Mouse (Mus musculus) splenic B cell, adult 2 months (primary cell): Measurements from ENCODE around the gene Hsd3b1.
"Not testable (repeated sequence)": the region's sequence is repeated elsewhere in the genome, so short reads cannot be mapped to it uniquely, and the experiment has no call there.

Experiments
- DNase-seq: peaks from one replicate; pipeline ENCODE4 v3.0.0-alpha.2; 2011; ENCODE audit warnings: low read depth, low spot score
- H3K27me3 ChIP-seq: 2 replicates; pipeline ENCODE4 v1.6.1; 2012; ENCODE audit warnings: mild to moderate bottlenecking, low read length, moderate library complexity, mixed read lengths; ENCODE audit not compliant: control insufficient read depth, poor library complexity, insufficient read depth, severe bottlenecking
- H3K36me3 ChIP-seq: 2 replicates; pipeline ENCODE4 v1.6.1; 2012; ENCODE audit warnings: mild to moderate bottlenecking, low read length, moderate library complexity, mixed read lengths; ENCODE audit not compliant: control insufficient read depth, poor library complexity, insufficient read depth, severe bottlenecking

Gene Hsd3b1

GRCm38 (mm10) chr3:98851853-98852252 is 7.7 kb downstream of the Hsd3b1 start:
- no peaks in the 10 kb centered on the region for H3K36me3 ChIP-seq
- no peak for DNase-seq
- H3K27me3 ChIP-seq: no peaks in the 10 kb centered on the region

- Histone ChIP-seq H3K27me3 (no peaks in the 10 kb centered on the region), H3K36me3 (no peaks in the 10 kb centered on the region)
- no peak for DNase-seq
Observed at GRCm38 (mm10) chr3:98850262-98850661, 9.3 kb downstream of the Hsd3b1 start.

GRCm38 (mm10) chr3:98848898-98849297 is 10.7 kb downstream of the Hsd3b1 start:
- H3K36me3 ChIP-seq: no peaks in the 10 kb centered on the region
- DNase-seq: no peak

GRCm38 (mm10) chr3:98814101-98814670 is 45.4 kb downstream of the Hsd3b1 start, which contains the start of gene Hsd3b6:
Hsd3b6 (minus strand) TSS chr3:98814443.
- H3K36me3 ChIP-seq: no peaks in the 10 kb centered on the region
- H3K27me3 ChIP-seq: no peaks in the 10 kb centered on the region
- DNase-seq: no peak

More at GRCm38 (mm10) chr3:98848898-98849297, 10.7 kb downstream of the Hsd3b1 start:
- H3K27me3 ChIP-seq: no peaks in the 10 kb centered on the region

GRCm38 (mm10) chr3:98812653-98813052 is 46.9 kb downstream of the Hsd3b1 start:
- not testable (repeated sequence) for H3K27me3 ChIP-seq, DNase-seq

GRCm38 (mm10) chr3:98805032-98805431 is 54.6 kb downstream of the Hsd3b1 start:
- H3K27me3 ChIP-seq, H3K36me3 ChIP-seq, DNase-seq: not testable (repeated sequence)

More at GRCm38 (mm10) chr3:98812653-98813052, 46.9 kb downstream of the Hsd3b1 start:
- not testable (repeated sequence) for H3K36me3 ChIP-seq
